Mouse (Mus musculus) neural tube, embryonic 12.5 days (tissue): ENCODE data around the gene Tdrd3. TPM values are rescaled to one million over a fixed set of nuclear protein-coding genes. Genes with fewer than 3 reads are reported as not detected.
A peak's percentile ranks its signal among the peaks of the same experiment; 100 is the strongest.

Source experiments
- ATAC-seq: fragments of 200-750 bp; cut with Nextera tagmentation; 2 replicates; pipeline ENCODE4 v1.8.0; 2017; ENCODE audit warnings: low read depth, mild to moderate bottlenecking, moderate TSS enrichment, moderate library complexity; ENCODE audit not compliant: low FRiP score
- H3K27ac ChIP-seq: fragments of 300-500 bp; sonication (generic); 2 replicates; pipeline ENCODE4 v1.5.1; 2016
- H3K27me3 ChIP-seq: fragments of 300-500 bp; sonication (generic); replicated peaks from 2 replicates; pipeline ENCODE4 v1.6.1; 2016; ENCODE audit warnings: mild to moderate bottlenecking
- H3K36me3 ChIP-seq: fragments of 300-500 bp; sonication (generic); 2 replicates; pipeline ENCODE4 v1.6.1; 2016; ENCODE audit warnings: mild to moderate bottlenecking
- H3K4me1 ChIP-seq: fragments of 300-500 bp; sonication (generic); 2 replicates; pipeline ENCODE4 v1.6.1; 2016
- H3K4me2 ChIP-seq: fragments of 300-500 bp; sonication (generic); replicated peaks from 2 replicates; pipeline ENCODE4 v1.6.1; 2016; ENCODE audit warnings: mild to moderate bottlenecking
- H3K4me3 ChIP-seq: fragments of 300-500 bp; sonication (generic); 2 replicates; pipeline ENCODE4 v1.5.1; 2016
- H3K9ac ChIP-seq: fragments of 300-500 bp; sonication (generic); 2 replicates; pipeline ENCODE4 v1.6.1; 2016; ENCODE audit warnings: mild to moderate bottlenecking
- H3K9me3 ChIP-seq: fragments of 300-500 bp; sonication (generic); 2 replicates; pipeline ENCODE4 v1.6.1; 2016; ENCODE audit warnings: mild to moderate bottlenecking
- WGBS: fragments of 180-500 bp; shearing (Covaris S2); methylation state at CpG from one replicate; pipeline ENCODE4 v1.1.7; 2016; 5-methylcytosine and 5-hydroxymethylcytosine counted together
- polyA plus RNA-seq: library from polyadenylated mRNA; unstranded; fragments of >200 nt; fragmentation: Nextera tagmentation; extraction: Ambion mirVana; gene quantifications from 2 replicates; pipeline ENCODE4 v1.2.1, GENCODE M21; 2016

Gene Tdrd3
- 38.7 and 40.6 TPM in 2 replicates for polyA plus RNA-seq

- H3K9ac ChIP-seq, result peak within 1 kb of the TSS; percentile 94
- under 1% methylated on average over 85 of the region's 85 CpGs for WGBS
- ATAC-seq, result peak; percentile 98
- H3K4me2 ChIP-seq, result peak within 1 kb of the TSS; percentile 73
- peaks cover 12% of the 10 kb centered on the region for H3K4me1 ChIP-seq
- H3K9me3 ChIP-seq, result no peaks in the 10 kb centered on the region
- peak within 1 kb of the TSS; percentile 84 for H3K4me3 ChIP-seq
- no peaks in the 10 kb centered on the region for H3K27me3 ChIP-seq
- peak within 1 kb of the TSS; percentile 98 for H3K27ac ChIP-seq
- H3K36me3 ChIP-seq, result no peaks in the 10 kb centered on the region
These were observed at the start of gene Tdrd3 for GRCm38 (mm10) chr14:87415808-87416721. Tdrd3 (plus strand) TSS chr14:87416639.

GRCm38 (mm10) chr14:87367169-87367568 lies 49.3 kb upstream of the Tdrd3 start:
- no peak for ATAC-seq
- H3K27ac ChIP-seq, result no peak overlapping the region
- H3K4me1 ChIP-seq, result no peaks in the 10 kb centered on the region
- no peaks in the 10 kb centered on the region for H3K36me3 ChIP-seq
- no peak overlapping the region for H3K4me2 ChIP-seq
- H3K4me3 ChIP-seq, result no peak overlapping the region
- 61% methylated on average over 3 of the region's 3 CpGs for WGBS
- H3K9ac ChIP-seq, result no peak overlapping the region
- no peaks in the 10 kb centered on the region for H3K27me3 ChIP-seq
- no peaks in the 10 kb centered on the region for H3K9me3 ChIP-seq

GRCm38 (mm10) chr14:87383041-87383440 lies 33.4 kb upstream of the Tdrd3 start:
- no peak overlapping the region for H3K4me3 ChIP-seq
- H3K9ac ChIP-seq, result no peak overlapping the region
- 75% methylated on average over 2 of the region's 2 CpGs for WGBS
- H3K27me3 ChIP-seq, result no peaks in the 10 kb centered on the region
- H3K36me3 ChIP-seq, result no peaks in the 10 kb centered on the region
- H3K4me1 ChIP-seq, result no peaks in the 10 kb centered on the region
- H3K9me3 ChIP-seq, result no peaks in the 10 kb centered on the region
- no peak overlapping the region for H3K27ac ChIP-seq
- ATAC-seq, result no peak
- H3K4me2 ChIP-seq, result no peak overlapping the region

DNA sequence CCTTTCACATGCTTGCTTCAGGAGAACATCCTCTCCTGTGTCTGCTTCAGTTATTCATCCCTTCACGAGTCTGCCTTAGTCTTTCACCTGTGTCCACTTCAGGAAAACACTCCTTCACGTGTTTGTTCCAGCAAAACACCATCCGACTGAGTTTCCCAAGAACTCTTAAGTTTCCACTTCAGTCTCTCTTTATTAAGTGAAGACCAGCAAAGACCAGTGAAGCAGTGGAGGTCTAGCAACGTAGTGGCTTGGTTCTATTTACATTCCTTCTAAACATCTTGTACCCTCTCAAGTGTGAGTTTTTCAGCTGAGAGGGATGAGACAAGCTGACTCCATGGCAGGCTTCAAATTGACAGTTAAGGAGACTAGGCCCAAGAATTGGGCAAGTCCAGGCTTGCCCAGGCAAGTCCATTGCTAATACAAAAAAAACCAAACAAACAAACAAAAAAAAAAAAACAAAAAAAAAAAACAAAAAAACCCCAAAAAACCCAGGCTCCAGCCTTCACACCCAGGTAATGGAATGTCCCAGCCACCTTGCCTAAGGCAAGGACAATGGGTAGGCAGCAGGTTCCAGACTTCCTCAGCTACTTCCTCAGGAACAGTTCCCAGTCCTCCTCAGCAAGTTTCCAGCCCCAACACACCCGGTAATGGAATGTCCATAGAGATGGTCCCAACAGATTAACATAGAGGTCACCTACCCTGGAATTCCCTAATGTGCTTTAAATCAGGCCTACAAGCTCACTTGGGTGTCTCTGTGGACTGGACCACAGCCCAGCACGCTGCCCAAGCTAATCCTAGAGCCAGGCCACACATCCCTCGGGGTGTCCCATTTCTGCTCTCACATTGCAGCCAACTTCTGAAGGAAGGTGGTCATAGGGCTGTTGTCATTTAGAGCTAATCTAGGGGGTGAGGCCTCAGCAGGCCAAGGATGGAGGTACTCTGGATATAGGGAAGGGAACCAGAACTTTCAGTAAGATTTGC lies 31.9 kb upstream of the Tdrd3 start:
- Histone ChIP-seq H3K9ac (no peak overlapping the region), H3K36me3 (no peaks in the 10 kb centered on the region), H3K4me2 (no peak overlapping the region), H3K4me1 (no peaks in the 10 kb centered on the region), H3K9me3 (no peaks in the 10 kb centered on the region), H3K4me3 (no peak overlapping the region), H3K27ac (no peak overlapping the region), H3K27me3 (no peaks in the 10 kb centered on the region)
- no peak for ATAC-seq
- 89% methylated on average over 7 of the region's 7 CpGs for WGBS

DNA sequence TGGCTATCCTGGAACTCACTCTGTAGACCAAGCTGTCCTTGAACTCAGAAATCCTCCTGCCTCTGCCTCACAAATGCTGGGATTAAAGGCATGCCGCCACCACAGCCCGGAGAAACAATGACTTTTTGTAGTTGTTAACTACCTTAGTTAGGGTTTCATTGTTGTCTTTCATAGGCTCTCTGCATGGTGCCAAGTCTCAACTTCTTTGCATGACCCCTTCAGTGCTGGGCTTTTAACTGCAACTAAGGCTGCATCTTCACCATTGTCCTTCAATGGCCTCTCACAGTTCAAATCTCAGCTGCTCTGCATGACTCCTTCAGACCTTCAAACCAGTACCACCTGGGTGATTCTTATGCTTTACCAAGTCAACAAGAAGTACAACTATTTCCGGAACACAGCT lies 23.3 kb upstream of the Tdrd3 start:
- no peak overlapping the region for H3K4me2 ChIP-seq
- H3K9me3 ChIP-seq, result no peaks in the 10 kb centered on the region; the same call in 1 of the 2 replicates
- no peak overlapping the region for H3K9ac ChIP-seq
- H3K27me3 ChIP-seq, result no peaks in the 10 kb centered on the region
- no peak overlapping the region for H3K4me3 ChIP-seq
- H3K36me3 ChIP-seq, result no peaks in the 10 kb centered on the region
- WGBS, result 83% methylated on average over 3 of the region's 3 CpGs
- no peak overlapping the region for H3K27ac ChIP-seq
- no peak for ATAC-seq
- H3K4me1 ChIP-seq, result no peaks in the 10 kb centered on the region

DNA sequence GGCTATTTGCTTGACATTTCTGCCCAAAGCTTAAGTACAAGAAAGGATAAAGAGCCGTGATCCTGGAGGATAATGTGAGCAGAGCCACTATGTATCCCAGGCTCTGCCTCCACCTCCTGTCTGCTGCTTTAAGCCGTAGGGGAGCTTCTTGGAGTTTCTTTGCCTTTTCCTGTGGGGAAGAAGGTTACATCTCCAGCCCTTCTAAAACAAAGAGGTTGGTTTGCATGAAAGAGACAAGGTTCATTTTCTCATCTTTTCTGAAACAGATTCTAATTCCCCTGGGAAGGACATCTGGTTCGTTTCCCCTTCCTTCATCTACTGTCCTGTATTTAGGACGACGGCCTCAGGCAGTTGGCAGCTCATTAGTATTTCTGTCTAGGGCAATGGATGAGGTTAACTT lies 19.8 kb upstream of the Tdrd3 start:
- Histone ChIP-seq H3K9me3 (no peaks in the 10 kb centered on the region; the same call in 1 of the 2 replicates), H3K27me3 (no peaks in the 10 kb centered on the region), H3K4me3 (no peak overlapping the region), H3K9ac (no peak overlapping the region), H3K27ac (no peak overlapping the region), H3K36me3 (no peaks in the 10 kb centered on the region), H3K4me2 (no peak overlapping the region), H3K4me1 (no peaks in the 10 kb centered on the region)
- 69% methylated on average over 5 of the region's 5 CpGs for WGBS
- ATAC-seq, result no peak

- no peaks in the 10 kb centered on the region for H3K9me3 ChIP-seq
- no peaks in the 10 kb centered on the region for H3K36me3 ChIP-seq
- H3K4me3 ChIP-seq, result peak overlapping the region; percentile 84
- WGBS, result 3% methylated on average over 11 of the region's 11 CpGs
- H3K27ac ChIP-seq, result no peak overlapping the region
- H3K4me1 ChIP-seq, result peaks cover 10% of the 10 kb centered on the region
- H3K9ac ChIP-seq, result 0 out of 2 replicates have a peak overlapping the region, but pooled peaks have one; percentile 33
- H3K4me2 ChIP-seq, result peak overlapping the region; percentile 73
- no peak for ATAC-seq
- H3K27me3 ChIP-seq, result no peaks in the 10 kb centered on the region
These were observed 992 bp upstream of the Tdrd3 start for GRCm38 (mm10) chr14:87415486-87415807.

- no peaks in the 10 kb centered on the region for H3K36me3 ChIP-seq
- under 1% methylated on average over 86 of the region's 109 CpGs for WGBS
- peak overlapping the region; percentile 84 for H3K4me3 ChIP-seq
- peaks cover 15% of the 10 kb centered on the region for H3K4me1 ChIP-seq
- H3K27me3 ChIP-seq, result no peaks in the 10 kb centered on the region
- peak; percentile 70 for ATAC-seq
- H3K27ac ChIP-seq, result peak overlapping the region; percentile 98
- H3K4me2 ChIP-seq, result peak overlapping the region; percentile 73
- H3K9me3 ChIP-seq, result no peaks in the 10 kb centered on the region
- H3K9ac ChIP-seq, result peak overlapping the region; percentile 94
These were observed 584 bp downstream of the Tdrd3 start for GRCm38 (mm10) chr14:87416755-87417690.

GRCm38 (mm10) chr14:87417691-87418070 lies 1.2 kb downstream of the Tdrd3 start:
- Histone ChIP-seq H3K9ac (peak overlapping the region; percentile 94), H3K27ac (peak overlapping the region; percentile 98), H3K36me3 (no peaks in the 10 kb centered on the region), H3K4me2 (peak overlapping the region; percentile 73), H3K4me1 (peaks cover 15% of the 10 kb centered on the region), H3K27me3 (no peaks in the 10 kb centered on the region), H3K9me3 (no peaks in the 10 kb centered on the region), H3K4me3 (peak overlapping the region; percentile 84)
- ATAC-seq, result no peak
- WGBS, result under 1% methylated on average over 3 of the region's 3 CpGs

DNA sequence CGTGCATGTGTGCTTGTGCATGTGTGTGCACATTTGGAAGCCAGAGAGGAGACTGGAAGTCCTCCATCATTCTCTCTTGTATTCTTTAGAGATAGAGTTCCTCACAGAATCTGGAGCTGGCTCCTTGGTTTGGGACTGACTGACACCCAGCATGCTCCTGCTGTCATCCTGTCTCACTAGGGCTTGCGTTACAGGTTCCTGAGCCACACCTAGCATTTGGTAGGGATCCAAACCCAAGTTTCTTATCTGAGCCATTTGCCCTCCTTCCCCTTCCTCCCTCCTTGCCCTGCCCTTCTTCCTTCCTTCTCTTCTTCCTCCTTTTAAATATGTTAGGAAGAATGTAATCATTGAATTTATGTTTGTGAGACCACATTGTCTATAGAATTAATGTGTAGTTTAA lies 3.3 kb downstream of the Tdrd3 start:
- no peak overlapping the region for H3K4me2 ChIP-seq
- WGBS, result 83% methylated on average over 2 of the region's 2 CpGs
- H3K9me3 ChIP-seq, result no peaks in the 10 kb centered on the region
- H3K27ac ChIP-seq, result no peak overlapping the region
- no peak overlapping the region for H3K9ac ChIP-seq
- H3K36me3 ChIP-seq, result no peaks in the 10 kb centered on the region
- ATAC-seq, result no peak
- H3K4me1 ChIP-seq, result peaks cover 15% of the 10 kb centered on the region
- no peak overlapping the region for H3K4me3 ChIP-seq
- no peaks in the 10 kb centered on the region for H3K27me3 ChIP-seq

- no peaks in the 10 kb centered on the region for H3K36me3 ChIP-seq
- no peak overlapping the region for H3K4me2 ChIP-seq
- no peak overlapping the region for H3K27ac ChIP-seq
- WGBS, result 85% methylated on average over 4 of the region's 4 CpGs
- H3K4me3 ChIP-seq, result no peak overlapping the region
- ATAC-seq, result no peak
- H3K9ac ChIP-seq, result no peak overlapping the region
- H3K9me3 ChIP-seq, result no peaks in the 10 kb centered on the region
- H3K4me1 ChIP-seq, result peaks cover 15% of the 10 kb centered on the region
- no peaks in the 10 kb centered on the region for H3K27me3 ChIP-seq
These were observed 4.1 kb downstream of the Tdrd3 start for GRCm38 (mm10) chr14:87420576-87420975.
